Mouse (Mus musculus): ENCODE measurements around the gene Mrpl18. TPM values are rescaled to one million over a fixed set of nuclear protein-coding genes. Genes with fewer than 3 reads are reported as not detected.
"Not testable (repeated sequence)": the region's sequence is repeated elsewhere in the genome, so short reads cannot be mapped to it uniquely, and the experiment has no call there.

Mrpl18 gene
- polyA plus RNA-seq, 1 experiment from 2014 or later = 158 TPM

DNA sequence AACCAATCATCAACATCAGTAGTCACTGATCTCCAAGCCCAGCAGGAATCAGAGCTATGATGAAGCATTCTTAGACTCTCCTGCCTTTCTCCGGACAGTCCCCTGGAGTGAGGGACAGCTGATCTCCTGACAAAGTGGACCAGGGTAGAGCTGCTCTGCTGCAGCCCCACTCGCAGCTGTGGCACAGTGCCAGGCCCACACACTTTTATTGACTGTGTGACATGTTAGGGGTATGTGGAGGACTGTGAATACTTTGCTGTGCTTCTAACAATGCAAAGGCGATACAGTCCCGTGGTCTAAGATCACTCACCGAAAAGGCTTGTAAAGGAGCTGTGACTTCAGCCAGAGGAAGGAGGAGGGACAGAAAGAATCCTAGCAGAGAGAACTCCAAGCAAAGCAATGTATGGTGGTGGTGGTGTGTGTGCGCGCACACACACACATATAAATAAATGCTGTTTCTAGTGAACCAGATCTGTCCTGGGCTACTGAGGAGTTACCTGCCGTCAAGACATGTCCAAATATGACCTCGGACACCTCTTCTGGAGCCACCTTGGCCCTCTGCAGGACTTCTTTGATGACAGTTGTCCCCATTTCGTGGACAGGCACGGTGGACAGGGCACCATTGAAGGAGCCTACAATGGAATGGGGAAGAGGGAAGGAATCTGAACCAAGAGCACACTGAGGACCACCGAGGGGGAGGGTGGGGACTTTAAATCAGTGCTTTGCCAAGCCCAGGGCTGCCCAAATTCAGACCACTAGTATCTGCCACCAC is 23.4 kb upstream of the Mrpl18 start:
- not testable (repeated sequence) for H3K27ac ChIP-seq (ENCODE audit: low read length); H3K27me3 ChIP-seq (ENCODE audit: insufficient read depth, low read length); H3K4me1 ChIP-seq (ENCODE audit: insufficient read depth, low read length); H3K9me3 ChIP-seq (ENCODE audit: low read length)
- peak overlapping the region; percentile 65 for H3K4me2 ChIP-seq (replicated peaks; ENCODE audit: low read depth, low read length)
- 0 out of 2 replicates have a peak overlapping the region, but pooled peaks have one; percentile 51 for H3K9ac ChIP-seq (replicated peaks; ENCODE audit: low read length)
- WGBS = 42% methylated on average over 2 of the region's 12 CpGs
- peak overlapping the region; percentile 40 for H3K4me3 ChIP-seq (ENCODE audit: low read length)
- ATAC-seq (ENCODE audit: low FRiP score, low TSS enrichment) = peak; percentile 32
- peaks cover 16% of the 10 kb centered on the region for H3K36me3 ChIP-seq (ENCODE audit: insufficient read depth, low read length)

- 75% methylated on average over 2 of the region's 2 CpGs for WGBS
- no peak overlapping the region for H3K27ac ChIP-seq (ENCODE audit: low read length)
- H3K9me3 ChIP-seq (ENCODE audit: low read length) = no peaks in the 10 kb centered on the region
- H3K4me1 ChIP-seq (ENCODE audit: insufficient read depth, low read length) = peaks cover 7% of the 10 kb centered on the region; the same call in 1 of the 2 replicates
- peaks cover 7% of the 10 kb centered on the region; the same call in 1 of the 2 replicates for H3K36me3 ChIP-seq (ENCODE audit: insufficient read depth, low read length)
- no peaks in the 10 kb centered on the region for H3K27me3 ChIP-seq (ENCODE audit: insufficient read depth, low read length)
- no peak overlapping the region for H3K4me3 ChIP-seq (ENCODE audit: low read length)
- ATAC-seq (ENCODE audit: low FRiP score, low TSS enrichment) = no peak
- no peak overlapping the region for H3K4me2 ChIP-seq (replicated peaks; ENCODE audit: low read depth, low read length)
- no peak overlapping the region for H3K9ac ChIP-seq (replicated peaks; ENCODE audit: low read length)
These were observed 21.9 kb upstream of the Mrpl18 start for GRCm38 (mm10) chr17:12938077-12938476.

- 81% methylated on average over 2 of the region's 2 CpGs for WGBS
- peaks cover 7% of the 10 kb centered on the region; the same call in 1 of the 2 replicates for H3K4me1 ChIP-seq (ENCODE audit: insufficient read depth, low read length)
- ATAC-seq (ENCODE audit: low FRiP score, low TSS enrichment) = no peak
- H3K9ac ChIP-seq (replicated peaks; ENCODE audit: low read length) = no peak overlapping the region
- no peaks in the 10 kb centered on the region for H3K9me3 ChIP-seq (ENCODE audit: low read length)
- no peaks in the 10 kb centered on the region for H3K27me3 ChIP-seq (ENCODE audit: insufficient read depth, low read length)
- no peak overlapping the region for H3K4me3 ChIP-seq (ENCODE audit: low read length)
- H3K27ac ChIP-seq (ENCODE audit: low read length) = no peak overlapping the region
- H3K4me2 ChIP-seq (replicated peaks; ENCODE audit: low read depth, low read length) = no peak overlapping the region
- H3K36me3 ChIP-seq (ENCODE audit: insufficient read depth, low read length) = peaks cover 2% of the 10 kb centered on the region; the same call in 1 of the 2 replicates
These were observed 21.3 kb upstream of the Mrpl18 start for GRCm38 (mm10) chr17:12937412-12937970.

- Histone ChIP-seq H3K4me3 (ENCODE audit: low read length) (no peak overlapping the region), H3K27me3 (ENCODE audit: insufficient read depth, low read length) (no peaks in the 10 kb centered on the region), H3K4me1 (ENCODE audit: insufficient read depth, low read length) (peaks cover 5% of the 10 kb centered on the region; the same call in 1 of the 2 replicates), H3K4me2 (replicated peaks; ENCODE audit: low read depth, low read length) (no peak overlapping the region), H3K9me3 (ENCODE audit: low read length) (no peaks in the 10 kb centered on the region), H3K27ac (ENCODE audit: low read length) (peak overlapping the region; percentile 53; the same call in 1 of the 2 replicates), H3K36me3 (ENCODE audit: insufficient read depth, low read length) (no peaks in the 10 kb centered on the region), H3K9ac (replicated peaks; ENCODE audit: low read length) (no peak overlapping the region)
- peak; percentile 58; the same call in 1 of the 2 replicates for ATAC-seq (ENCODE audit: low FRiP score, low TSS enrichment)
- WGBS = 55% methylated on average over 4 of the region's 4 CpGs
These were observed 19.6 kb upstream of the Mrpl18 start for GRCm38 (mm10) chr17:12935719-12936118.

- H3K36me3 ChIP-seq (ENCODE audit: insufficient read depth, low read length); H3K9ac ChIP-seq (replicated peaks; ENCODE audit: low read length); H3K9me3 ChIP-seq (ENCODE audit: low read length); H3K4me2 ChIP-seq (replicated peaks; ENCODE audit: low read depth, low read length); H3K4me1 ChIP-seq (ENCODE audit: insufficient read depth, low read length); H3K27me3 ChIP-seq (ENCODE audit: insufficient read depth, low read length); H3K4me3 ChIP-seq (ENCODE audit: low read length); H3K27ac ChIP-seq (ENCODE audit: low read length): not testable (repeated sequence)
- ATAC-seq (ENCODE audit: low FRiP score, low TSS enrichment) = 0 out of 2 replicates have a peak, but pooled peaks have one; percentile 29
- WGBS = 73% methylated on average over 5 of the region's 5 CpGs
These were observed 15.4 kb upstream of the Mrpl18 start for GRCm38 (mm10) chr17:12931576-12931975.

DNA sequence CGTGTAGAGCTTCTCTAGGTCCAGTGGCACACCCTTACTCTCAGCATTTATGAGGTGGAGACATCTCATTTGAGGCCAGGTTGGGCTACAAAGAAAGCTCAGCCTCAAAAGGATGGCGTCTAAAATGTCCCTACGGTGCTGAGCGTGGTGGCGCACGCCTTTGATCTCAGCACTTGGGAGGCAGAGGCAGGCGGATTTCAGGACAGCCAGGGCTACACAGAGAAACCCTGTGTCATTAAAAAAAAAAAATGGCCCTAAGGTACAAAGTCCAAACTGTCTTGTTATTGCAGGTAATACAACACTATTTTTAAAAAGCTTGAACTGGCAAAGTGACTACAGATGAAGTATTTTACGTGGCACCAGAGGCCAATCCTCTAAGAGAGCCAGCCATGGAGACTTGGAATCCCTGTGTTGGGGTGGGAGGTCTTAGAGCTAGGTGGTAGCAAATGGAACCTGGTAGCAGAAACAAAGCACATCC is 9.6 kb upstream of the Mrpl18 start:
- H3K36me3 ChIP-seq (ENCODE audit: insufficient read depth, low read length) = peaks cover 51% of the 10 kb centered on the region
- H3K4me1 ChIP-seq (ENCODE audit: insufficient read depth, low read length) = no peaks in the 10 kb centered on the region
- no peaks in the 10 kb centered on the region for H3K9me3 ChIP-seq (ENCODE audit: low read length)
- 77% methylated on average over 8 of the region's 8 CpGs for WGBS
- no peak overlapping the region for H3K9ac ChIP-seq (replicated peaks; ENCODE audit: low read length)
- ATAC-seq (ENCODE audit: low FRiP score, low TSS enrichment) = no peak
- H3K27ac ChIP-seq (ENCODE audit: low read length) = no peak overlapping the region
- H3K4me3 ChIP-seq (ENCODE audit: low read length) = no peak overlapping the region
- no peak overlapping the region for H3K4me2 ChIP-seq (replicated peaks; ENCODE audit: low read depth, low read length)
- no peaks in the 10 kb centered on the region for H3K27me3 ChIP-seq (ENCODE audit: insufficient read depth, low read length)

GRCm38 (mm10) chr17:12925001-12925400 is 8.9 kb upstream of the Mrpl18 start:
- H3K4me1 ChIP-seq (ENCODE audit: insufficient read depth, low read length) = no peaks in the 10 kb centered on the region
- H3K27me3 ChIP-seq (ENCODE audit: insufficient read depth, low read length) = no peaks in the 10 kb centered on the region
- no peak overlapping the region for H3K9ac ChIP-seq (replicated peaks; ENCODE audit: low read length)
- H3K4me2 ChIP-seq (replicated peaks; ENCODE audit: low read depth, low read length) = no peak overlapping the region
- WGBS = 94% methylated on average over 3 of the region's 3 CpGs
- no peak overlapping the region for H3K4me3 ChIP-seq (ENCODE audit: low read length)
- H3K27ac ChIP-seq (ENCODE audit: low read length) = no peak overlapping the region
- no peak for ATAC-seq (ENCODE audit: low FRiP score, low TSS enrichment)
- H3K9me3 ChIP-seq (ENCODE audit: low read length) = no peaks in the 10 kb centered on the region
- H3K36me3 ChIP-seq (ENCODE audit: insufficient read depth, low read length) = peaks cover 58% of the 10 kb centered on the region

DNA sequence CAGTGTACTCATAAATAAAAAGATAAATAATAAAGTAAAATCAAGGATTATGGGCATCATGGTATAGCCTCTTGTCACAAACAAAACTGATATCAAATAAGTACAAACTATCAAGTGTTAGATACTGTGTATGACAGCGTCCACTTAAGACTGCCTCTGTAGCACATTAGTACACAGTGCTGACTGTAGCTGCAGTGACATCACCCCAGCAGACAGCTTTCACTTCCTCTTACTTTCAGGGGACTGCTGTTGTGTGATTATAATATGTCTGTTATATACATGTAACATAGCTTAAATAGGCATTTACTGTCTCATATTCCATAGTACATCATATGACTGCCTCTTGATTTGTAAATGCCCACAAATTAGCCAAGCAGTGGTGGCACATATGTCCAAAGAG is 4.9 kb upstream of the Mrpl18 start:
- H3K4me2 ChIP-seq (replicated peaks; ENCODE audit: low read depth, low read length) = no peak overlapping the region
- no peak overlapping the region for H3K4me3 ChIP-seq (ENCODE audit: low read length)
- peaks cover 7% of the 10 kb centered on the region for H3K4me1 ChIP-seq (ENCODE audit: insufficient read depth, low read length)
- H3K27me3 ChIP-seq (ENCODE audit: insufficient read depth, low read length) = no peaks in the 10 kb centered on the region
- peaks cover 64% of the 10 kb centered on the region for H3K36me3 ChIP-seq (ENCODE audit: insufficient read depth, low read length)
- no peak overlapping the region for H3K9ac ChIP-seq (replicated peaks; ENCODE audit: low read length)
- H3K9me3 ChIP-seq (ENCODE audit: low read length) = no peaks in the 10 kb centered on the region
- no peak for ATAC-seq (ENCODE audit: low FRiP score, low TSS enrichment)
- H3K27ac ChIP-seq (ENCODE audit: low read length) = no peak overlapping the region
- 92% methylated on average over 1 of the region's 1 CpGs for WGBS

DNA sequence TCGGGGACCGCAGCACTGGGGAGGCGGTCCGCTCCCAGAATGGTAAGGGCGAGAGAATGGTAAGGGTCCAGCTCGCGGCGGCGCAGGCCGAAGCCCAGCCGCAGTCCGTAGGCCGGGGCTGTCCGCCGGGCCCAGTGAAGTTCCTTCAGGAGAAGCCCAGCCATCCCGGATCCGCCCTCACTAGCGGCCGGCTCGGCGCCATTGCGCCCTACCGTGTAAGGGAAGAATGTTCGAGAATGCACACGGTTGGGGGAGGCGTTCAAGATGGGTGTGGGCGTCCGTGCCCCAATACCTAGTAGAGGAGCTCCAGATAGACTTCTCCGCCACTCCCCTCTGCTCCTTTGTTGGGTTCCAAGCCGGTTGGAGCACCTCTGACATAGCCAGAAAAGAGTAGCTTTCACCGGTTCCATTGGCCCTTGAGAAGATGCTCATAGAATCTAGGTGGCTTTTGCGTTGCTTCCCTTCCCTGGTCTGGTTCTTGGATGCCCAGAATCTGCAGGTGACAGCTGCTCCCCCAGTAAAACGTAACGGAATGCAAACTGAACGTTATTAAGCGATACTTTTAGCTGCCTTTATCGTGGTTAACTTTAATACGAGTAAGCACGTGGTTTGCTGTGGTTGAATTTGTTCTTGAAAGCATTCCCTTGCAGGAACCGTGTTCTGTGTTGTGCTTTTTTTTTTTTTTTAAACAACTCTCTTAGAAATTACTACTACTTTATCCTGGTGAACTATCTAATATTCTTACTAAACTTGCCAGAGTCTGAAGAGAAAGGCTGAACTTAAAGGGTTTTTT is 639 bp upstream of the Mrpl18 start:
- H3K36me3 ChIP-seq (ENCODE audit: insufficient read depth, low read length) = peaks cover 43% of the 10 kb centered on the region
- H3K4me1 ChIP-seq (ENCODE audit: insufficient read depth, low read length) = peaks cover 13% of the 10 kb centered on the region
- H3K4me2 ChIP-seq (replicated peaks; ENCODE audit: low read depth, low read length) = peak overlapping the region; percentile 82
- peak; percentile 65; the same call in 1 of the 2 replicates for ATAC-seq (ENCODE audit: low FRiP score, low TSS enrichment)
- no peaks in the 10 kb centered on the region for H3K27me3 ChIP-seq (ENCODE audit: insufficient read depth, low read length)
- no peaks in the 10 kb centered on the region for H3K9me3 ChIP-seq (ENCODE audit: low read length)
- peak overlapping the region; percentile 99 for H3K9ac ChIP-seq (replicated peaks; ENCODE audit: low read length)
- 0% methylated on average over 40 of the region's 40 CpGs for WGBS
- peak overlapping the region; percentile 93 for H3K4me3 ChIP-seq (ENCODE audit: low read length)
- peak overlapping the region; percentile 95 for H3K27ac ChIP-seq (ENCODE audit: low read length)
